ENCODE assay signal across 16 mouse cellular contexts in genomic region chr9:26528761-26529160, GRCm38 (mm10).
DNase-seq lines count a peak whose midpoint lies in the region; ATAC-seq and TF ChIP-seq lines count a peak whose summit lies in the region.
"Had no signal": no experiment of that assay in that cellular context is flagged by ENCODE, and none has a peak within 500 bp of the region (broad histone marks: within the 10 kb centered on the region; RNA-seq: fewer than 3 reads in every experiment).

No protein-coding gene starts in this region.

- ATAC-seq in hindbrain, embryonic 11.5 days (ENCODE audit: low FRiP score) = no peak
- no peak for ATAC-seq in hindbrain, embryonic 13.5 days (ENCODE audit: low FRiP score)
- no peak for ATAC-seq in kidney, embryonic 15.5 days (replicated peaks; ENCODE audit: low FRiP score)
- ATAC-seq: liver, postnatal 0 days had no signal

- WGBS in hindbrain, embryonic 11.5 days = 10% methylated on average over 3 of the region's 3 CpGs
- 9% methylated on average over 3 of the region's 3 CpGs for WGBS in hindbrain, embryonic 13.5 days
- 10% methylated on average over 3 of the region's 3 CpGs for WGBS in kidney, embryonic 15.5 days

- no peak overlapping the region for H3K4me2 ChIP-seq in hindbrain, embryonic 11.5 days (replicated peaks; ENCODE audit: low read depth, low read length)
- H3K4me2 ChIP-seq in hindbrain, embryonic 13.5 days = no peak overlapping the region
- no peak overlapping the region for H3K4me2 ChIP-seq in kidney, embryonic 15.5 days
- H3K4me2 ChIP-seq: heart, embryonic 11.5 days; midbrain, embryonic 12.5 days; neural tube, embryonic 12.5 days had no signal

- no peaks in the 10 kb centered on the region for H3K36me3 ChIP-seq in hindbrain, embryonic 11.5 days (ENCODE audit: control insufficient read depth, insufficient read depth, low read length)
- H3K36me3 ChIP-seq in hindbrain, embryonic 13.5 days = no peaks in the 10 kb centered on the region
- H3K36me3 ChIP-seq in kidney, embryonic 15.5 days = no peaks in the 10 kb centered on the region
- H3K36me3 ChIP-seq: midbrain, embryonic 12.5 days; neural tube, embryonic 12.5 days had no signal

- H3K27ac ChIP-seq in hindbrain, embryonic 11.5 days (ENCODE audit: low read depth, low read length) = no peak overlapping the region
- H3K27ac ChIP-seq in hindbrain, embryonic 13.5 days = no peak overlapping the region
- no peak overlapping the region for H3K27ac ChIP-seq in kidney, embryonic 15.5 days
- H3K27ac ChIP-seq: midbrain, embryonic 12.5 days; neural tube, embryonic 12.5 days had no signal

- peak; percentile 23 for DNase-seq in hindbrain, embryonic 11.5 days (ENCODE audit: low spot score)
- DNase-seq in brain, embryonic 14.5 days (ENCODE audit: low read depth) = peak; percentile 62
- peak; percentile 39 for DNase-seq in embryo, embryonic 10.5 days (ENCODE audit: low spot score)
- peak; percentile 40 for DNase-seq in mesoderm, embryonic 11.5 days (ENCODE audit: low read depth, low spot score)
- DNase-seq in T-cell, adult 2 months (ENCODE audit: low spot score) = no peak
- DNase-seq in gastrocnemius, postnatal 14 days = no peak
- DNase-seq: cerebellum, postnatal 36 days; heart, postnatal 14 days; liver; liver, postnatal 0 days; lung, postnatal 14 days had no signal

- no peaks in the 10 kb centered on the region for H3K4me1 ChIP-seq in hindbrain, embryonic 11.5 days (replicated peaks; ENCODE audit: control insufficient read depth, insufficient read depth, low read length)
- H3K4me1 ChIP-seq in hindbrain, embryonic 13.5 days (replicated peaks) = 0 out of 2 replicates have a peak, but pooled peaks cover 4% of the 10 kb centered on the region
- H3K4me1 ChIP-seq in kidney, embryonic 15.5 days = no peaks in the 10 kb centered on the region
- H3K4me1 ChIP-seq: neural tube, embryonic 12.5 days had no signal

- TF ChIP-seq POLR2A in brain, embryonic 14.5 days (IDR thresholded peaks at IDR 0.05; ENCODE audit: borderline replicate concordance, extremely low read depth, insufficient read depth, insufficient read length, poor library complexity, severe bottlenecking) = no peak

- no peaks in the 10 kb centered on the region for H3K27me3 ChIP-seq in hindbrain, embryonic 11.5 days (ENCODE audit: control insufficient read depth, insufficient read depth, low read length)
- H3K27me3 ChIP-seq in hindbrain, embryonic 13.5 days = no peaks in the 10 kb centered on the region
- H3K27me3 ChIP-seq in kidney, embryonic 15.5 days = no peaks in the 10 kb centered on the region
- H3K27me3 ChIP-seq: midbrain, embryonic 12.5 days; neural tube, embryonic 12.5 days had no signal

- no peak for TF ChIP-seq CTCF in brain, embryonic 14.5 days (IDR thresholded peaks at IDR 0.05; ENCODE audit: borderline replicate concordance, extremely low read depth, insufficient read depth, insufficient read length)

- H3K9ac ChIP-seq in hindbrain, embryonic 11.5 days (ENCODE audit: low read depth, low read length) = no peak overlapping the region
- H3K9ac ChIP-seq in hindbrain, embryonic 13.5 days = no peak overlapping the region
- H3K9ac ChIP-seq in kidney, embryonic 15.5 days = no peak overlapping the region
- H3K9ac ChIP-seq: liver, postnatal 0 days; midbrain, embryonic 12.5 days; neural tube, embryonic 12.5 days had no signal

- intact Hi-C loops in gastrocnemius, postnatal 14 days (cut with DNase I; ENCODE audit: low total_unique reads) = no loop called here

- no peak overlapping the region for H3K4me3 ChIP-seq in hindbrain, embryonic 11.5 days (ENCODE audit: low read depth, low read length)
- H3K4me3 ChIP-seq in hindbrain, embryonic 13.5 days = no peak overlapping the region
- H3K4me3 ChIP-seq in kidney, embryonic 15.5 days (replicated peaks) = no peak overlapping the region
- H3K4me3 ChIP-seq: midbrain, embryonic 12.5 days; neural tube, embryonic 12.5 days had no signal

- no peaks in the 10 kb centered on the region for H3K9me3 ChIP-seq in hindbrain, embryonic 11.5 days (ENCODE audit: control insufficient read depth, low read length)
- no peaks in the 10 kb centered on the region for H3K9me3 ChIP-seq in hindbrain, embryonic 13.5 days
- H3K9me3 ChIP-seq in kidney, embryonic 15.5 days (replicated peaks) = no peaks in the 10 kb centered on the region
- H3K9me3 ChIP-seq: midbrain, embryonic 12.5 days; neural tube, embryonic 12.5 days had no signal

Comparison
In these comparisons a context has a peak if more than half of its experiments do, and no peak if none do; other contexts are left out.
1. DNase-seq: peak in hindbrain, embryonic 11.5 days (single experiment), brain, embryonic 14.5 days (single experiment), embryo, embryonic 10.5 days (single experiment) and mesoderm, embryonic 11.5 days (single experiment); none in T-cell, adult 2 months (single experiment) and gastrocnemius, postnatal 14 days (single experiment).